Mouse (Mus musculus) heart, embryonic 10.5 days (tissue): ENCODE measurements at regions not wholly inside any gene's neighbourhood (a gene's known extent, or its start where the extent isn't known, plus 50 kb on each side); places are given as distances from the start of the nearest gene placed in this dataset.

Experiments
- DNase-seq: peaks from one replicate; pipeline ENCODE4 v3.0.0-alpha.2; 2017; ENCODE audit warnings: low spot score
- H3K27ac ChIP-seq: fragments of 300-500 bp; sonication (generic); 2 replicates; pipeline ENCODE4 v1.5.1; 2016; ENCODE audit warnings: mild to moderate bottlenecking
- H3K27me3 ChIP-seq: fragments of 300-500 bp; sonication (generic); 2 replicates; pipeline ENCODE4 v1.6.1; 2016; ENCODE audit warnings: mild to moderate bottlenecking; ENCODE audit not compliant: poor library complexity, insufficient read depth, severe bottlenecking
- H3K36me3 ChIP-seq: fragments of 300-500 bp; sonication (generic); 2 replicates; pipeline ENCODE4 v1.6.1; 2016; ENCODE audit warnings: mild to moderate bottlenecking, moderate library complexity
- H3K4me1 ChIP-seq: fragments of 300-500 bp; sonication (generic); 2 replicates; pipeline ENCODE4 v1.6.1; 2016; ENCODE audit warnings: mild to moderate bottlenecking
- H3K4me3 ChIP-seq: fragments of 300-500 bp; sonication (generic); 2 replicates; pipeline ENCODE4 v1.5.1; 2016; ENCODE audit warnings: mild to moderate bottlenecking, moderate library complexity
- H3K9me3 ChIP-seq: fragments of 300-500 bp; sonication (generic); 2 replicates; pipeline ENCODE4 v1.6.1; 2016; ENCODE audit warnings: mild to moderate bottlenecking, moderate library complexity
- WGBS: fragments of 180-500 bp; shearing (Covaris S2); methylation state at CpG from one replicate; pipeline ENCODE4 v1.1.7; 2016; 5-methylcytosine and 5-hydroxymethylcytosine counted together

GRCm38 (mm10) chr1:51536076-51536475, 57.9 kb upstream of the Nabp1 start:
- no peak overlapping the region for H3K4me3 ChIP-seq
- WGBS = 81% methylated on average over 1 of the region's 1 CpGs
- no peak for DNase-seq

GRCm38 (mm10) chr1:51535414-51535813, 57.2 kb upstream of the Nabp1 start:
- 83% methylated on average over 2 of the region's 2 CpGs for WGBS
- Histone ChIP-seq H3K36me3 (no peaks in the 10 kb centered on the region), H3K27me3 (no peaks in the 10 kb centered on the region), H3K4me3 (no peak overlapping the region), H3K27ac (no peak overlapping the region), H3K4me1 (peaks cover 16% of the 10 kb centered on the region; the same call in 1 of the 2 replicates), H3K9me3 (no peaks in the 10 kb centered on the region)
- no peak for DNase-seq

More at GRCm38 (mm10) chr1:51536076-51536475, 57.9 kb upstream of the Nabp1 start:
- Histone ChIP-seq H3K4me1 (peaks cover 11% of the 10 kb centered on the region; the same call in 1 of the 2 replicates), H3K36me3 (no peaks in the 10 kb centered on the region), H3K27me3 (no peaks in the 10 kb centered on the region), H3K27ac (no peak overlapping the region), H3K9me3 (no peaks in the 10 kb centered on the region)

DNA sequence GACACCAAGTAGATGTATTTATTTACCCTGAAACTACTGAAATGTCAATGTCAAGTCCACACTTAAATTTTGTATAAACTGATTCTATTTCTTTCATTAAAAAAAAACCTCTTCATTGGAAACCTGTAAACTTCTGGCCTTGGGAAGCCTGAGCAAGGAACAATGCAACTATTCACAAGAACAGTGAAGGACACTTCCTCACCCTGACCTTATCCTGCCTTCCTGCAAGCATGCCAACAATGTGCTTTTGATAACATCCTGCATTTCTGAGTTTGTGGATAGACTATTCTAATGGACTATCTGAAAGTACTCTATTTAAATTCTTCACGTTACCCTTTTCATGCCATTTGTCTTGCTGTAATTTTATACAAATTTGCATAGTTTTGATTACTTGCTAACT, 53.1 kb upstream of the Nabp1 start:
- no peak overlapping the region for H3K4me3 ChIP-seq
- no peaks in the 10 kb centered on the region for H3K9me3 ChIP-seq
- peak overlapping the region; percentile 49 for H3K27ac ChIP-seq
- 15% methylated on average over 1 of the region's 1 CpGs for whole genome bisulfite sequencing
- H3K36me3 ChIP-seq = no peaks in the 10 kb centered on the region
- H3K4me1 ChIP-seq = peaks cover 26% of the 10 kb centered on the region; the same call in 1 of the 2 replicates
- DNase-seq = no peak
- H3K27me3 ChIP-seq = no peaks in the 10 kb centered on the region

GRCm38 (mm10) chr1:51530191-51530926, 52.1 kb upstream of the Nabp1 start:
- WGBS = 72% methylated on average over 9 of the region's 9 CpGs
- Histone ChIP-seq H3K27me3 (no peaks in the 10 kb centered on the region), H3K27ac (peak overlapping the region; percentile 76), H3K36me3 (no peaks in the 10 kb centered on the region), H3K4me1 (peaks cover 26% of the 10 kb centered on the region; the same call in 1 of the 2 replicates), H3K4me3 (no peak overlapping the region), H3K9me3 (no peaks in the 10 kb centered on the region)
- DNase-seq = no peak

- peaks cover 26% of the 10 kb centered on the region; the same call in 1 of the 2 replicates for H3K4me1 ChIP-seq
- H3K27ac ChIP-seq = peak overlapping the region; percentile 76
- no peak overlapping the region for H3K4me3 ChIP-seq
- WGBS = 66% methylated on average over 5 of the region's 5 CpGs
- no peaks in the 10 kb centered on the region for H3K27me3 ChIP-seq
- DNase-seq = no peak
- H3K36me3 ChIP-seq = no peaks in the 10 kb centered on the region
- no peaks in the 10 kb centered on the region for H3K9me3 ChIP-seq
Measured at GRCm38 (mm10) chr1:51529653-51530052, 51.4 kb upstream of the Nabp1 start.

GRCm38 (mm10) chr1:51528671-51529070, 50.4 kb upstream of the Nabp1 start:
- Histone ChIP-seq H3K4me3 (no peak overlapping the region), H3K4me1 (peaks cover 26% of the 10 kb centered on the region; the same call in 1 of the 2 replicates), H3K27me3 (no peaks in the 10 kb centered on the region), H3K9me3 (no peaks in the 10 kb centered on the region), H3K27ac (no peak overlapping the region), H3K36me3 (no peaks in the 10 kb centered on the region)
- DNase-seq = no peak
- WGBS = 78% methylated on average over 1 of the region's 1 CpGs
